Comparison of ENCODE assay signal across 7 mouse cellular contexts in the genomic region with DNA sequence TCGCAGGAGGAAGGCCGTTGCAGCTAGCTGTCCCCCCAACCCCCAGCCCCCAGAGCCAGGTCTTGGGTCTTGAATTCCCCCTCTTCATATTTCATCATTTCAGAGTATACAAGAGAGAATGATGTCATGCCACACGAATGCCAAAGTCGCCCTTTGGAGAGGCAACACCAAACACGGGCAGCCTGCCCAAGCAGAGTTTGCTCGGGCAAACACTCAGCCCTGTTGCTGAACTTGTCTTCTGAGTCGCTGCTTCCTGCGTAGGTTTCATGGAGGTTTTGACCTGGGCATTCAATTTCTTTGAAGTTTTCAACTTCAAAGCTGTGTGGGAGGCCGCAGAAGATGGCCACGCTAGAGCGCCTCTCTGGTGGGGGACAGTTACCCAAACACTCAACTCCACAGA.
A peak's percentile ranks its signal among the peaks of the same experiment; 100 is the strongest.
DNase-seq lines count a peak whose midpoint lies in the region; ATAC-seq lines count a peak whose summit lies in the region.

No protein-coding gene starts in this region.

- intact Hi-C loops in heart, postnatal 14 days (cut with DNase I): no loop called here
- intact Hi-C loops in gastrocnemius, postnatal 14 days (cut with DNase I; ENCODE audit: low total_unique reads): no loop called here

- no peak overlapping the region for H3K27ac ChIP-seq in forebrain, embryonic 14.5 days (ENCODE audit: low read depth, low read length)

- WGBS in forebrain, embryonic 14.5 days: 90% methylated on average over 11 of the region's 11 CpGs

- peaks cover 2% of the 10 kb centered on the region; the same call in 1 of the 2 replicates for H3K4me1 ChIP-seq in forebrain, embryonic 14.5 days (ENCODE audit: control insufficient read depth, insufficient read depth, low read length)

- peak; percentile 33 to 46 for DNase-seq in heart, postnatal 14 days
- DNase-seq in heart, adult 8-10 months (ENCODE audit: low spot score): no peak
- DNase-seq in adipocyte (ENCODE audit: low spot score): peak; percentile 34
- DNase-seq in gastrocnemius, postnatal 14 days: peak; percentile 31
- peak; percentile 90 to 94 for DNase-seq in lung, postnatal 4 days
- DNase-seq in retina, embryonic 14.5 days (ENCODE audit: low spot score): no peak
- DNase-seq in forebrain, embryonic 14.5 days (ENCODE audit: low spot score): no peak

- H3K27me3 ChIP-seq in forebrain, embryonic 14.5 days (replicated peaks; ENCODE audit: control insufficient read depth, insufficient read depth, low read length): no peaks in the 10 kb centered on the region

- ATAC-seq in forebrain, embryonic 14.5 days: no peak

- H3K36me3 ChIP-seq in forebrain, embryonic 14.5 days (ENCODE audit: control insufficient read depth, insufficient read depth, low read length): no peaks in the 10 kb centered on the region

- H3K9me3 ChIP-seq in forebrain, embryonic 14.5 days (replicated peaks; ENCODE audit: control insufficient read depth, low read length): no peaks in the 10 kb centered on the region

- no peak overlapping the region for H3K4me3 ChIP-seq in forebrain, embryonic 14.5 days (ENCODE audit: low read depth, low read length)

- no peak overlapping the region for H3K4me2 ChIP-seq in forebrain, embryonic 14.5 days (ENCODE audit: low read length)

- H3K9ac ChIP-seq in forebrain, embryonic 14.5 days (ENCODE audit: low read length): no peak overlapping the region

Comparison
In these comparisons a context has a peak if more than half of its experiments do, and no peak if none do; other contexts are left out.
1. DNase-seq: peak in heart, postnatal 14 days (2 of 2), adipocyte (single experiment), gastrocnemius, postnatal 14 days (single experiment) and lung, postnatal 4 days (2 of 2); none in heart, adult 8-10 months (single experiment), retina, embryonic 14.5 days (single experiment) and forebrain, embryonic 14.5 days (single experiment).